Mouse (Mus musculus): ENCODE results near the gene Crybg2. TPM values are rescaled to one million over a fixed set of nuclear protein-coding genes. Genes with fewer than 3 reads are reported as not detected.

Crybg2 gene
- total RNA-seq, 2 experiments from 2014 or later, result not detected

Other genes with a start within 250 kb of the Crybg2 start
- gene Rps6ka1, start 173.0 kb upstream of the Crybg2 start, total RNA-seq (2021), result 10 to 100 TPM; 13.6 to 18.1 TPM
- gene Hmgn2, start 92.2 kb upstream of the Crybg2 start, total RNA-seq (2021), result 100 to 1,000 TPM; 130 to 337 TPM
- gene Dhdds, start 59.9 kb upstream of the Crybg2 start, total RNA-seq (2021), result 10 to 100 TPM; 42.8 to 53.9 TPM
- not detected for gene Lin28a, start 42.0 kb upstream of the Crybg2 start, total RNA-seq (2021)
- gene Zfp683, start 7.0 kb upstream of the Crybg2 start, total RNA-seq (2021), result not detected
- gene Cd52, start 34.3 kb downstream of the Crybg2 start, total RNA-seq (2021), result 10 to 100 TPM; 10.9 to 12.0 TPM
- gene Ubxn11, start 41.8 kb downstream of the Crybg2 start, total RNA-seq (2021), result 1 to 10 TPM; 5.2 to 8.5 TPM
- gene Sh3bgrl3, start 68.0 kb downstream of the Crybg2 start, total RNA-seq (2021), result 10 to 100 TPM; 66.8 to 86.5 TPM
- 10 to 100 TPM; 15.6 to 20.4 TPM for gene Cep85, start 126.3 kb downstream of the Crybg2 start, total RNA-seq (2021)
- not detected for gene Gm7534, start 142.2 kb downstream of the Crybg2 start, total RNA-seq (2021)
- gene Catsper4, start 166.6 kb downstream of the Crybg2 start, total RNA-seq (2021), result not detected
- gene Cnksr1, start 177.6 kb downstream of the Crybg2 start, total RNA-seq (2021), result under 1 TPM; 0.23 to 0.40 TPM
- gene E130218I03Rik, start 182.8 kb downstream of the Crybg2 start, total RNA-seq (2021), result not detected
- gene Zfp593, start 184.8 kb downstream of the Crybg2 start, total RNA-seq (2021), result 10 to 100 TPM in 1 of 2 experiments, 1 to 10 TPM in 1; 9.6 to 12.9 TPM
- gene Gm30191, start 186.1 kb downstream of the Crybg2 start, total RNA-seq (2021), result not detected
- gene Grrp1, start 193.3 kb downstream of the Crybg2 start, total RNA-seq (2021), result 10 to 100 TPM in 1 of 2 experiments, 1 to 10 TPM in 1; 6.0 to 11.6 TPM
- gene Pdik1l, start 227.1 kb downstream of the Crybg2 start, total RNA-seq (2021), result 10 to 100 TPM; 18.2 to 19.0 TPM

Measured in adrenal gland, postnatal 36 days (tissue).